Mouse (Mus musculus) spleen, adult 2 months (tissue): ENCODE results near the gene Nphp4. TPM values are rescaled to one million over a fixed set of nuclear protein-coding genes. Genes with fewer than 3 reads are reported as not detected.

Experiments used
- DNase-seq, 2 experiments: peaks; one replicate each; pipeline versions ENCODE4 v3.0.0 to v3.0.0-alpha.2; 2012 to 2021; ENCODE audit warnings: low spot score in 2 of 2, low read depth in 1 of 2
- H3K27ac ChIP-seq: fragments of 200-500 bp; 2 replicates; pipeline ENCODE4 v1.5.1; 2012; ENCODE audit warnings: low read length, inconsistent platforms; ENCODE audit not compliant: insufficient read depth
- H3K27me3 ChIP-seq: fragments of 200-500 bp; 2 replicates; pipeline ENCODE4 v1.6.1; 2012; ENCODE audit warnings: mild to moderate bottlenecking, moderate library complexity, low read length, inconsistent platforms; ENCODE audit not compliant: control insufficient read depth, insufficient read depth
- H3K36me3 ChIP-seq: fragments of 200-500 bp; 2 replicates; pipeline ENCODE4 v1.6.1; 2012; ENCODE audit warnings: mild to moderate bottlenecking, low read length, inconsistent platforms; ENCODE audit not compliant: control insufficient read depth, insufficient read depth
- H3K4me1 ChIP-seq: fragments of 200-500 bp; 2 replicates; pipeline ENCODE4 v1.6.1; 2011; ENCODE audit warnings: inconsistent platforms; ENCODE audit not compliant: control insufficient read depth, insufficient read depth, insufficient read length
- H3K4me3 ChIP-seq: fragments of 200-500 bp; 2 replicates; pipeline ENCODE4 v1.5.1; 2011; ENCODE audit warnings: mild to moderate bottlenecking, inconsistent platforms; ENCODE audit not compliant: insufficient read depth, insufficient read length; ENCODE audit errors: extremely low read depth
- CTCF ChIP-seq: fragments of 200-500 bp; IDR thresholded peaks from 2 replicates; pipeline ENCODE4 v1.5.1; 2011; ENCODE audit warnings: mild to moderate bottlenecking, inconsistent platforms; ENCODE audit not compliant: insufficient read depth, insufficient read length, insufficient replicate concordance; ENCODE audit errors: extremely low read depth
- POLR2A ChIP-seq: fragments of 200-500 bp; IDR thresholded peaks from 2 replicates; pipeline ENCODE4 v1.6.1; 2011; ENCODE audit warnings: low read depth, low read length, inconsistent platforms
- WGBS: fragments of 180-500 bp; shearing (Covaris S2); methylation state at CpG from one replicate; pipeline ENCODE4 v1.1.7; 2018; 5-methylcytosine and 5-hydroxymethylcytosine counted together
- polyA plus RNA-seq: library from polyadenylated mRNA; depleted of rRNA; stranded (reverse); fragments of >200 nt; gene quantifications from 2 replicates; pipeline ENCODE4 v1.2.3, GENCODE M21; 2012

The Nphp4 gene
- polyA plus RNA-seq, 1 experiment: 1.2 TPM

- WGBS: 68% methylated on average over 20 of the region's 20 CpGs
These were observed 17.9 kb downstream of the Nphp4 start for GRCm38 (mm10) chr4:152494360-152494879.

GRCm38 (mm10) chr4:152512221-152512925, 35.9 kb downstream of the Nphp4 start:
- 90% methylated on average over 18 of the region's 18 CpGs for WGBS

More at GRCm38 (mm10) chr4:152494360-152494879, 17.9 kb downstream of the Nphp4 start:
- Histone ChIP-seq H3K36me3 (no peaks in the 10 kb centered on the region), H3K27ac (no peak overlapping the region), H3K27me3 (no peaks in the 10 kb centered on the region), H3K4me1 (no peaks in the 10 kb centered on the region), H3K4me3 (no peak overlapping the region)
- no peak for DNase-seq
- no peak for TF ChIP-seq CTCF
- no peak for TF ChIP-seq POLR2A

GRCm38 (mm10) chr4:152514884-152515283, 38.4 kb downstream of the Nphp4 start:
- WGBS: 78% methylated on average over 7 of the region's 7 CpGs
- H3K4me1 ChIP-seq: 0 out of 2 replicates have a peak, but pooled peaks cover 3% of the 10 kb centered on the region
- no peak overlapping the region for H3K27ac ChIP-seq
- H3K4me3 ChIP-seq: no peak overlapping the region
- TF ChIP-seq CTCF (no peak), POLR2A (no peak)
- H3K27me3 ChIP-seq: no peaks in the 10 kb centered on the region
- no peaks in the 10 kb centered on the region for H3K36me3 ChIP-seq
- DNase-seq: no peak

More at GRCm38 (mm10) chr4:152512221-152512925, 35.9 kb downstream of the Nphp4 start:
- Histone ChIP-seq H3K4me3 (no peak overlapping the region), H3K27me3 (no peaks in the 10 kb centered on the region), H3K27ac (no peak overlapping the region), H3K4me1 (no peaks in the 10 kb centered on the region), H3K36me3 (no peaks in the 10 kb centered on the region)
- TF ChIP-seq CTCF (no peak), POLR2A (no peak)
- no peak for DNase-seq

- WGBS: 34% methylated on average over 10 of the region's 10 CpGs
- Histone ChIP-seq H3K4me3 (no peak overlapping the region), H3K27me3 (no peaks in the 10 kb centered on the region), H3K36me3 (no peaks in the 10 kb centered on the region), H3K27ac (no peak overlapping the region), H3K4me1 (0 out of 2 replicates have a peak, but pooled peaks cover 3% of the 10 kb centered on the region)
- no peak for DNase-seq
- TF ChIP-seq CTCF (no peak), POLR2A (no peak)
These were observed 42.6 kb downstream of the Nphp4 start for GRCm38 (mm10) chr4:152519106-152519505.

- Histone ChIP-seq H3K4me3 (no peak overlapping the region), H3K36me3 (no peaks in the 10 kb centered on the region), H3K27me3 (no peaks in the 10 kb centered on the region), H3K27ac (no peak overlapping the region), H3K4me1 (0 out of 2 replicates have a peak, but pooled peaks cover 3% of the 10 kb centered on the region)
- peak; percentile 5 to 46 for DNase-seq
- TF ChIP-seq POLR2A (no peak), CTCF (peak; percentile 42; the same call in 1 of the 2 replicates)
- WGBS: 30% methylated on average over 6 of the region's 6 CpGs
These were observed 43.6 kb downstream of the Nphp4 start for GRCm38 (mm10) chr4:152520083-152520482.

GRCm38 (mm10) chr4:152532872-152533271, 56.4 kb downstream of the Nphp4 start:
- no peak overlapping the region for H3K4me3 ChIP-seq
- no peaks in the 10 kb centered on the region for H3K36me3 ChIP-seq
- H3K4me1 ChIP-seq: no peaks in the 10 kb centered on the region
- no peak for DNase-seq
- WGBS: 85% methylated on average over 9 of the region's 9 CpGs
- H3K27me3 ChIP-seq: no peaks in the 10 kb centered on the region
- no peak for TF ChIP-seq CTCF
- TF ChIP-seq POLR2A: no peak
- H3K27ac ChIP-seq: no peak overlapping the region

- H3K27me3 ChIP-seq: no peaks in the 10 kb centered on the region
- H3K36me3 ChIP-seq: no peaks in the 10 kb centered on the region
- no peaks in the 10 kb centered on the region for H3K4me1 ChIP-seq
- TF ChIP-seq CTCF: no peak
- TF ChIP-seq POLR2A: no peak
- H3K27ac ChIP-seq: no peak overlapping the region
- WGBS: 41% methylated on average over 12 of the region's 12 CpGs
- DNase-seq: peak in 1 of 2 experiments; percentile 23
- H3K4me3 ChIP-seq: no peak overlapping the region
These were observed 63.2 kb downstream of the Nphp4 start for GRCm38 (mm10) chr4:152539756-152540155.
